Mouse (Mus musculus) lung, adult 2 months (tissue): ENCODE measurements around the gene Col8a1. TPM values are rescaled to one million over a fixed set of nuclear protein-coding genes. Genes with fewer than 3 reads are reported as not detected.
A peak's percentile ranks its signal among the peaks of the same experiment; 100 is the strongest.

Source experiments
- DNase-seq: peaks from one replicate; pipeline ENCODE4 v3.0.0; 2022
- H3K4me1 ChIP-seq: fragments of 200-500 bp; 2 replicates; pipeline ENCODE4 v1.6.1; 2011; ENCODE audit warnings: low read length; ENCODE audit not compliant: control insufficient read depth, insufficient read depth
- H3K4me3 ChIP-seq: fragments of 200-500 bp; replicated peaks from 2 replicates; pipeline ENCODE3; 2011; ENCODE audit warnings: low read depth, mild to moderate bottlenecking, control low read depth, low read length; ENCODE audit errors: extremely low read depth
- CTCF ChIP-seq: fragments of 200-500 bp; IDR thresholded peaks from 2 replicates; pipeline ENCODE4 v1.5.1; 2011; ENCODE audit warnings: mild to moderate bottlenecking, low read length, control low read depth; ENCODE audit not compliant: insufficient read depth
- POLR2A ChIP-seq: fragments of 200-500 bp; IDR thresholded peaks from 2 replicates; pipeline ENCODE4 v1.6.1; 2011; ENCODE audit warnings: low read depth, mild to moderate bottlenecking, control low read depth, low read length, borderline replicate concordance; ENCODE audit errors: extremely low read depth
- WGBS: fragments of 180-500 bp; shearing (Covaris S2); methylation state at CpG from one replicate; pipeline ENCODE4 v1.1.7; 2018; 5-methylcytosine and 5-hydroxymethylcytosine counted together
- polyA plus RNA-seq: library from polyadenylated mRNA; depleted of rRNA; stranded (reverse); fragments of >200 nt; gene quantifications from 2 replicates; pipeline ENCODE4 v1.2.3, GENCODE M21; 2012; rRNA removed

The Col8a1 gene
- polyA plus RNA-seq, 1 experiment: 3.6 TPM

DNA sequence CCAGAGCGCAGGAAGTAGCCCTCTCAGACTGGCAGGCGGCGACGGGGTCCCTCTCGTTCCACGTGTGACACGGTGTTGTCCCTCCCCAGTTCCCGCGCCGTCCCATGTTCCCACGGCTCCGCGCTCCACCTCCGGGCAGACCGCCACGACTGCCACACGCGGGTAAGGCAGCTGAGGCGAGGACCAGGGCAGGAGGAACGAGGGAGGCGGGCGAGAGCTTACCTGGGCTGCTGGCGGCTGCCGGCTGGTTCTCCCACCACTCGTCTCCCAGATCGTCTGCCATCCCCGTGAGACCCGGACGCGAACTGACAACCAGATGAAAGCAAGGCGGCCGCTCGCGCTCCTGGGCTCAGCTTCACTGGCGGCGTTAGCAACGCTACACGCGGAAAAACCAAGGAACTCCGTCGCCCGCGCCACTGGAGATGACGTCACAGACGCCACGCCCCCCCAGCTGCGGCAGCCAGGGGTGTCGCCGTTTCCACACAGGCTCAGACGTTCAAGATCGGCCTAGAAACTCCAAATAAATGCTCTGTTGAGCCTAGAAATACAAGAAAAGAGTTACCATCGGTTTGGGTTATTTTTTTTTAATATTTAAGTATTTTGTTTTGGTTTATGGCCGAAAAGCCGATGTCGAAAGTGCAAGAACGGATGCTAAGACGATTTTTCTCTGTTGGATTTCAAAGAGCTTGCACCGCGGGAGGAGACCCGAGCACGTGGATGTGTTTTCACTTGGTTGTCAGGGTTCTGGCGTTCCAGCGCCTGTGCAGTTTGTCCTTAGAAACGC lies 147.9 kb downstream of the Col8a1 start, which contains the start of gene Cmss1:
Cmss1 (minus strand) TSS at position 421 of the 784 bp plus-strand sequence.
- under 1% methylated on average over 64 of the region's 64 CpGs for WGBS
- H3K4me1 ChIP-seq: no peaks in the 10 kb centered on the region
- DNase-seq: peak; percentile 82
- H3K4me3 ChIP-seq: peak within 1 kb of the TSS; percentile 75
- no peak; the same call in 1 of the 2 replicates for TF ChIP-seq POLR2A
- no peak for TF ChIP-seq CTCF

DNA sequence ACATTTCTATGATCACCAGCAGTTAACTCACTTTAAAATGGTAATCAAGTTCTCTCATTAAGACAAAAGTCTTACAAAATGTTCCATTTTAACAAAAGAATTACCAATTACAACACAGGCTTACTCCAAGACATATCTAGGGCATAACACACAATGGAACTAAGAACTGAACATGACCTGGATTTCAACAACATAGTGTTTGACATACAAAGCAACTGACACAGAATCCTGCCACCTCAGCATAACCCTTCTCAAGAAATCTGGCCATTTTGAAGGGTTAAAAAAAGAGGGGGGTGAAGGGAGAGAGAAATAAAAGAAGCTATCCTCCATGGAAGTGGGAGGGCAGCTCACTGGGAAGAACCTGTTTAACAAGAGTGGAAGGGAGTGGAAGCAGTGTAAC lies 153.5 kb downstream of the Col8a1 start:
- DNase-seq: no peak

DNA sequence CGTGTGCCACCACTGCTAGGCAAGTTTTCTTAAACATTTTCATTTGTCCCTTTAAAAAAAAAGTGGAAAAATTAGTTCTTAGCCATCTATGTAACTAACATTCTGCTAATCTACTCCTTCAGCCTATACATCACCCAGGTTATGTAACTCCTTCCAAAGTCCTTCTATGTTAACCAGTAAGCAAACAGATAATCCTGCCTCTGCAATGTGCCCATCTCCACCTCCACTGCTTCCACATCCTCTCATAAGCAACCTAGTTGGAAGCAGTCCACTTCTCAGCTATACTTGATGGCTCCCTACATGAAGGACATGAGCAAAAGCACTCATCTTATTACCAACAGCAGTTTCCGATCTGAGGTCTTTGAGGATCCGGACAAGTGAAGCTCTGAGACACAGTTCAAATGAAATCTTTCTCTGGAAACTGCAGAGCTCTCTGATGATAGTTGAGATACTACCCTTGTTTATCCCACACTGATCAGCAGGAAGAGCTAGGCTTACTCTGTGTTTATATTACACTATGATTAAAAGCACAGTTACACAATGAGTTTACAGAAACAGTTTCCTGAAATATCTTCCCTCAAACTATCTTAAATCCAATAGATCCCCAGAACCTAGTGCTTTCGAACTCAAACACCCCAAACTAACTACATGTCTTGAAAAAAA lies 157.1 kb downstream of the Col8a1 start:
- 55% methylated on average over 4 of the region's 4 CpGs for WGBS
- Histone ChIP-seq H3K4me1 (peaks cover 6% of the 10 kb centered on the region; the same call in 1 of the 2 replicates), H3K4me3 (no peak overlapping the region)
- DNase-seq: no peak
- TF ChIP-seq CTCF (no peak), POLR2A (no peak)

More for the DNA sequence above, 153.5 kb downstream of the Col8a1 start:
- Histone ChIP-seq H3K4me3 (no peak overlapping the region), H3K4me1 (peaks cover 6% of the 10 kb centered on the region; the same call in 1 of the 2 replicates)
- TF ChIP-seq CTCF (no peak), POLR2A (no peak)

DNA sequence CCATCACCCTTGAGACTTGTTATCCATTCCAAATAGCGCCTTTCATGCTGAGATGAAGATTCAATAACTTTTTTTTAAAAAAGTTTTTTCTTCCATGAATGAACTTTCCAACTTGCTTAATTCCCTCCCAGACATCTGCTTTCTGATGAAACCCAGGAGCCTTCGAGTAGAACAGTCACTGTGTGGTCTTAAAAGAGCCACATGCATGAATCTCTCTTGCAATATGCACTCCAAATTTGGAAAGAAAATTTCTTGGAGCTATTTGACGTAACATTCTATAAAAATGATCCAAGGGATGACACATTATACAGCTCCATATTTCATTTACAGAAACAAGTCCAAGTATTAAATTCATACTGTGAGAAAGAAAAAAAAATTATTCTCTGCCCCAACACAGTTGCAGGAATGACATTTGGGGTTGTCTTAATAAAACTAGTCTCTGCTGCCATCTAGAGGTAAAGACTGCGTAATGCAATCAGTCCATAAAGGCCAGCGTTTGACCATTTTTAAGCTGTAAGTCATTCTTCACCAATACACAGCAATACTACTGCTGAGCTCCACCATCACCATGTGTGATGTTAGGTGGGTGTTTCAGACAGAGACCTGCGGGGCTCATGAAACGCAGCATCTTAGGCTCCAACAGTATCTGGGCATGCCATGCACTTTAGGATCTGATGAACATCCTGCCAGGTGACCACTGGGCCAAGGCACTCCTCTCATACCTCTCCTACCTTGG lies 160.9 kb downstream of the Col8a1 start:
- Histone ChIP-seq H3K4me3 (no peak overlapping the region), H3K4me1 (peaks cover 6% of the 10 kb centered on the region; the same call in 1 of the 2 replicates)
- 34% methylated on average over 7 of the region's 7 CpGs for WGBS
- DNase-seq: no peak
- TF ChIP-seq POLR2A: no peak
- TF ChIP-seq CTCF: peak; percentile 44; the same call in 1 of the 2 replicates

DNA sequence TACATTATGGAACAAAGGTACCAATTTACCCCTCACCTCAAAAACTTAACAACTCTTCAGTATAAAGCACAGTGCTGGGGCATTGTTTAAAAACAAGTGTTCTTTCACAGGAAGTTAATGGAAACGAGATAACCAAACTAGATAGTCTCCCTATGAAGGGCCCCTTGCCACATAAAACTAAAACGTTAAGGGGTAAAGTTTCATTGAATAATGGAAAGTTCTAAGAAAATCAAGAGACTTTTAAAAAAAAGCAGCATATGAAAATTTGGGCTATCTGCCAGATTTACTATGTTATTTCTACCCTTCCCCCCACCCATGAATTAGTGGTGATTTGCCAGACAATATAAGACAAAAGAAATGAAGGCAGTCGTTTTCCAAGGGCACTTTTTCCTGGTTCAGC lies 169.3 kb downstream of the Col8a1 start:
- H3K4me1 ChIP-seq: peaks cover 12% of the 10 kb centered on the region
- no peak overlapping the region for H3K4me3 ChIP-seq
- no peak for TF ChIP-seq POLR2A
- no peak for TF ChIP-seq CTCF
- 13% methylated on average over 3 of the region's 3 CpGs for WGBS
- no peak for DNase-seq

DNA sequence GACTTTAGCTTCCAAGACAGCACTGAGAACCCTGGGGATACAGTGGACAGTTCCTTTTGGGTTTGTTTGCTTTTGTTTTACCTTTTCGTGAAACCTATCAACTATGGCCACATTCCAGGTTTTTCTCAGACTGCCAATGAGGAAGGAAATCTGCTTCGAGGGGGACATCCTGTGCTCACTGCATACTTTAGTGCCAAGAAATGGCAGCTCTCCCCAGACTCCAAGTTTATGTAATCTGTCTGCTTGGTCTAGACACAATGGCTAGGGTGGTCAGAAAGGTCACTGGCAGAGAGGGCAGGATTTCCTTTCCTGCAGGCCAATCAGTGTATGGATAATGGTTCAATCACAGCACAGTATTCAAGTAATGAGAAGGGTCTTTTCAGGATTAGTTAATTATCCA lies 172.5 kb downstream of the Col8a1 start:
- WGBS: 12% methylated on average over 2 of the region's 2 CpGs
- peaks cover 14% of the 10 kb centered on the region for H3K4me1 ChIP-seq
- DNase-seq: no peak

DNA sequence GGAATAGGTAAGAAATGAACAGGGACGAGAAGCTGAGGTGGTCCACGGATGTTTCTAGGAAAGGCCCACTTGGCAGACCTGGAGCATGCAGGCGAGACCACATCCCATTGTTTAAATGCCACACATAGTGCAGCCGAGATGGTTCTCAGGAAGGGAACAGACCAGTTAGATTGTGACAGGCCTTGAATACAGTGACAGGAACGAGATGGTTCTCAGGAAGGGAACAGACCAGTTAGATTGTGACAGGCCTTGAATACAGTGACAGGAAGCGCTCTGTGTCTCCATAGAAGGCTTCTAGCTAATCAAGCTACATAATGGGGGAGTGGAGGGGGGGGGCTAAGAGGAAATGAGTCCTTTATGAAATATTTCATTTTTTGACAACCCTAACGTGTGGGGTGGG lies 174.5 kb downstream of the Col8a1 start:
- TF ChIP-seq CTCF (no peak), POLR2A (no peak)
- WGBS: 45% methylated on average over 7 of the region's 7 CpGs

More for the DNA sequence above, 172.5 kb downstream of the Col8a1 start:
- TF ChIP-seq POLR2A (no peak), CTCF (no peak)
- H3K4me3 ChIP-seq: no peak overlapping the region

DNA sequence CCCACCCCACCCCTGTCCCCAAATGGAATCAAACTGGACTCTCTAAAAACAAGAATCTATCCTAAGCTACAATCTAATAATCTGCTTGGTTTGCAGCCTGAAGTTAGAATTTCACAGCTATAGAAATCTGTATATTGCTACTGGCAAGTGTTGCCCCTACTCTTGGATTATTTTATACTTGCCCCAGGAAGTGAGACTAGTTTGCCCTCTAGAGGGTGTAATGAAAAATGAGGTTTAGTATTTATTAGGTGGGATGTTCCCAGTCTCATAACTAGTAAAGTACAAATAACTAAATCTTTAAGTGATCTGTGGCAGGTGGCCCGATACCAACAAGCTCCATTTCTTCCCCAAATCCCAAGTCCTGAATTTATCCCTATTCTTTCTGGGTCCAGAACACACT lies 177.0 kb downstream of the Col8a1 start:
- TF ChIP-seq CTCF: no peak
- no peak for TF ChIP-seq POLR2A
- peaks cover 13% of the 10 kb centered on the region for H3K4me1 ChIP-seq
- H3K4me3 ChIP-seq: no peak overlapping the region
- 85% methylated on average over 1 of the region's 1 CpGs for WGBS
- no peak for DNase-seq

More for the DNA sequence above, 174.5 kb downstream of the Col8a1 start:
- Histone ChIP-seq H3K4me3 (no peak overlapping the region), H3K4me1 (peaks cover 14% of the 10 kb centered on the region)
- DNase-seq: no peak

DNA sequence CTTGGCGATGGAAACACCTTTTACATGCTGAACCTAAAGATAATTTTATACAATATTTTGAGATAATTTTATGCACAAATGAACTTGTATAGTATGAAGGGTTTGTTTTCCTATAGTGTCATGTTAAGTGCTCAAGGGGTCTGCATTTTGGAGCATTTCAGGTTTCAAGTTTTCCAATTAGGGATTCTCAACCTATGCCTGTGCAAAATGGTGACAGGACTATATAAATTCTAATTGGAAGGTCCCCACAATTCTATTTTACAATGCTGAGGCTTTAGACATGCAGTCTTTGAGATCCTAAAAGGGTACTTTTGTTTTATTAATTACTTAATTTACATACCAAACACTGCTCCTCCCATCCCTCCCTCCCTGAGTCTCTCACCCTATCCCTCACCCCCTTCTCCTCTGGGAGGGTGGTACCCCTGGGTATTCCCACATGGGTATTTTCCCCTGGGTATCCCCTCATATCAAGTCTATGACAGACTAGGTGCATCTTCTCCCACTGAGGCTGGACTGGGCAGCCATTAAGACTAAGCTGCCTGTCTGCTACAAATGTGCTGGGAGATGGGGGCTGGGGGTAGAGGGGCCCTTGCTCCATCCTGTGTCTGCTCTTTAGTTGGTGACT lies 178.7 kb downstream of the Col8a1 start:
- peaks cover 11% of the 10 kb centered on the region for H3K4me1 ChIP-seq
- no peak overlapping the region for H3K4me3 ChIP-seq
- no peak for DNase-seq
- 83% methylated on average over 1 of the region's 1 CpGs for WGBS
- no peak for TF ChIP-seq POLR2A
- no peak for TF ChIP-seq CTCF

Other genes starting within 250 kb of the Col8a1 start
- gene Cmss1, start 147.9 kb downstream of the Col8a1 start, polyA plus RNA-seq: 8.0 TPM in 2 replicates